Mouse (Mus musculus): Measurements from ENCODE around the gene Hltf. TPM values are rescaled to one million over a fixed set of nuclear protein-coding genes. Genes with fewer than 3 reads are reported as not detected.
A peak's percentile ranks its signal among the peaks of the same experiment; 100 is the strongest.
"Not testable (repeated sequence)": the region's sequence is repeated elsewhere in the genome, so short reads cannot be mapped to it uniquely, and the experiment has no call there.

Hltf gene
- 1 to 10 TPM; 3.6 to 4.1 TPM for total RNA-seq (2021)
- long read RNA-seq, experiment 1, partial matches to known transcripts, result 1 of 2 reads
- long read RNA-seq, experiment 1, other reads (novel, unspliced or antisense), result 1 of 2 reads
- long read RNA-seq, experiment 2, full-length matches to known transcripts, result 1 of 2 reads
- long read RNA-seq, experiment 2, partial matches to known transcripts, result 0 of 2 reads
- long read RNA-seq, experiment 2, other reads (novel, unspliced or antisense), result 1 of 2 reads

DNA sequence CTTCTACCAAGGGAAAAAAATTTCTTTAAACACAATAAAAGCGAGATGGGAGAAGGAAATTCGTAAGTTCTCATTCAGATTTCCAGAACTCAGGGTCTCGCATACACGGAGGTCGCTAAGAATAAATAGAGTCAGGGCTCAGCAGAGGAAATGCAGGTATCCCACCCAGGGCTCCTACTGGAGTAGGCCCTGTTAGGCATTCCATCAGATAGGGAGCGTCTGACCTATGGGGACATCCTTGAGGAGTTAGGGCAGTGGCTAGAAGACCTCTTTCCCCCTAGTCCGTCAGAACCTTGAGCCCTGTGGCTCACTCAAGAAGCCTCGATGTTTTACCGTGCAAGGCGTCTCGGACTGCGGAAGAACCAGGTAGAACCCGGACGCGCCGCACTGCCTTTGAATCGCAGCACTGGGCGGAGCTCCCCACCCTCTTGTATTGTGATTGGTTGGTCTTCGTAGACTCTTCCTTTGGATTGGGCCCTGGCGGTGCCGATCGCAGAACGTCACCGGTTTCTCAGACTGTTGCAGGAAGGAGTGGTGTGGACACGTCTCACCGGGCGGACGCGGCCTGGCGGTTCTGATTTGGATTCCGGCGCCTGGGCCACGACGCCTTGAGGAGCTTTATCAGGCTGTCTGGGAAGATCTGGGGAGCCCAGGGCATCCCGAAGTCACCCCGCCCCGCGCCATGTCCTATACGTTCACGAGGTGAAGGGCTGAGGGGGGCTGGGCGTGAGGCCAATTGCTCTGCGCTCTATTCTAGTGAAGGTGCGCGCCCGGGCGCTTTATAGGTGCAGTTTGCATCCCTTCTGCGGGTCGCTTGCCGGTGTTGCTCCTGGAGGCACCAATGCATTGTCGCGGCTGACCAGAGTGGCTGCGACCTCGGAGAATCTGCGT lies at the start of gene Hltf:
TSS of gene Hltf (plus strand) at position 506 of the 891 bp plus-strand sequence.
- peak; percentile 89 for DNase-seq
- intact Hi-C loops (cut with DNase I; ENCODE audit: low total_unique reads), result no loop called here

DNA sequence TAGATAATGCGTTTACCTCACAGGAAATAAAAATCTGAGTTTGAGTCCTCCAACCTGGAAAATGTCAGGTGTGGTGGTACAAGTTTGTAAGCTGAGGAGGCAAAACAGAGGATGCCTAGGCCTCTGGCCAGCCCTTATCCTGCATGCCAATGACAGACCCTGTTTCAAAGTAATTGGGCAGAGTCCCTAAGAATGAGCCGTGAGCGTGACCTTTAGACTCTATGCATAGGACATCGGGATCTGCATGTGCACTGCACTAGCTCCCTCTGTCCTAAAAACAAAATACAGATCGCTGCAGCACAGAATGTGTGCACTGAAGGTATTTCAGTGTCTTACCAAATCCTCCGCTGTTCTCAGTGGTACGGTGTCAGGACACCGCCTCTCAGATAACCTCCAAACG lies 47.1 kb upstream of the Hltf start:
- DNase-seq, result no peak
- intact Hi-C loops (cut with DNase I; ENCODE audit: low total_unique reads), result no loop called here

DNA sequence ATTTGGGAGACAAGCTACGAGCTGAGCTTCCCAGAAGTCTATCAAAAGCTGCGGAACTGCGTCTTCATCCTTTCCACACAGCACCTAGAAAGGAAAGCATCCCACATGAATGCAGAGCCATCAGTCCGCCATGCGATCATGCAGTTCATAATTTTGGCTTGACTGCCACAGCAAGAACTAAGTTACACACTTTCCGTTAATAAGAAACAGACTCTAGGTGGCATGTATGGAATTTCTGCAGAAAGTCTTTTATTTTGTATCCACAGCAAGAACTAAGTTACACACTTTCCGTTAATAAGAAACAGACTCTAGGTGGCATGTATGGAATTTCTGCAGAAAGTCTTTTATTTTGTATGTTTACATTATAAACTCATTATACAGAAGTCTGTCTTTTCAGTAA lies 46.7 kb upstream of the Hltf start:
- intact Hi-C loops (cut with DNase I; ENCODE audit: low total_unique reads); DNase-seq: not testable (repeated sequence)

DNA sequence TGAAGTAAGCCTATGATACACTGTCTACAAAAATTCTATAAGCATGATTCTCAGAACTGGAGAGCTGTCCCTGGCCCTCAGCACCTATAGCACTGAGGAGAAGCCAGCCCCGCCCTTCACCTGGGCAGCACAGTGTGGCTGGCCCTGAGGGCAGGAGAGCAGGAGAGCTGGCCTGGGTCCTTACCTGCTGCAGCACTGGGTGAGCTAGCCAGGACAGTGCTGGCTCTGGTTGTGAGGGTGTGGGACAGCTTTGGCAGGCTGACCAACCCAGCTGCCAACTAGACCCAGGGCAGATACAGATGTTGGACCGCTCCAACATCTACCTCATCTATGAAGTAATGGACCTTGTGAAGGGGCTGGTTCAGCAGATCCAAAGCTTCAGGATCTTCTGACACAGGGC lies 43.2 kb upstream of the Hltf start:
- no peak for DNase-seq
- intact Hi-C loops (cut with DNase I; ENCODE audit: low total_unique reads), result no loop called here

DNA sequence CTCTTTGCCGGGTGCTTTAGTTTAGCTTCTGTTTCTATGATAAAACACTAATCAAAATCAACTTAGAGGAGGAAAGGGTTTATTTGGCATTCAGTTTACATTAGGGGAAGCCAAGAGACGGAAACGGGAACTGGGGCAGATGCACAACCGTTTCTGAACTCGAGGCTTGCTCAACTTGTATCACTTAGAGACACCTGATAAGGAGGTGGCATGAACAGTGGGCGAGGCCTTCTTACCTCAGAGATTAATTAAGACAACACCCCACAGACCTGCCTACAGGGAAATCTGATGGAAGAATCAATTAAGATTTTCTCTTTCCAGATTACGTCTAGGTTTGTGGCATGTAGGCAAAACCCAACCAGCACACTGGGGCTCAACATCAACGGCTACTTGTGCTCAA lies 39.5 kb upstream of the Hltf start:
- DNase-seq, result no peak
- intact Hi-C loops (cut with DNase I; ENCODE audit: low total_unique reads), result no loop called here

DNA sequence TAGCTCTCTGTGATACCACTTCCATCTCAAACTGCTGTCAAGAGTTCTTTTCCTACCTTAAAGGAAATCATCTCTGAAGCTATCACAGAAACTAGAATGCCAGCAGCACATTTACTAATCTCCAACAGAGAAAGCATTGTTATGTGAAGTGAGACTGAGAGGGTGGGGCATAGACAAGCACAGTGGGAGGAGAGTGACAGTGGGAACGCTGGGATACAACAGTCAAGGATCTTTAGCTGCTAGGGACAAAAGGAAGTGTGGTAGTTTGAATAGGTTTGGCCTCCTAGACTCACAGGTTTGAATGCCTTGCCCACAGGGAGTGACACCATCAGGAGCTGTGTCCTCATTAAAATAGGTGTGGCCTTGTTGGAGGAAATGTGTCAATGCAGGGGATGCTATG lies 33.8 kb upstream of the Hltf start:
- intact Hi-C loops (cut with DNase I; ENCODE audit: low total_unique reads), result no loop called here

DNA sequence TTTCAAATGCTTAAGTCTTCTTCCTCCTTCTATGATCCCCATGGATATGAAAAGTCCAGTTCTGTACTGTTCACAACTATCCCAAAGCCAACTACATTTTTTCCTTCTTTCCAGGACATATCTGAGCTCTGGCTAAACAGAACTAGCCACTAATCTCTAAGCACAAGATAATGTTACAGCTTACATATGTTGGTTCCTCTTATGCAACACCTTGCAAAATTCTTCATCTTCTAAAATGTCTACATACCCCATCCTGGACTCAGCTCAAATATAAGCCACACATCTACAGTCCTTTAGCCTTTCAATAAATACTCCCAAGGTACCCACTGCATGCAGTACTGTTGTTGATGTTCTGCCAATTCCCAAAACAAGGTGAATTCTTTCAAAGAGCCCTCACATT lies 31.1 kb upstream of the Hltf start:
- DNase-seq, result no peak
- intact Hi-C loops (cut with DNase I; ENCODE audit: low total_unique reads), result no loop called here

More for the DNA sequence above, 33.8 kb upstream of the Hltf start:
- DNase-seq, result no peak

DNA sequence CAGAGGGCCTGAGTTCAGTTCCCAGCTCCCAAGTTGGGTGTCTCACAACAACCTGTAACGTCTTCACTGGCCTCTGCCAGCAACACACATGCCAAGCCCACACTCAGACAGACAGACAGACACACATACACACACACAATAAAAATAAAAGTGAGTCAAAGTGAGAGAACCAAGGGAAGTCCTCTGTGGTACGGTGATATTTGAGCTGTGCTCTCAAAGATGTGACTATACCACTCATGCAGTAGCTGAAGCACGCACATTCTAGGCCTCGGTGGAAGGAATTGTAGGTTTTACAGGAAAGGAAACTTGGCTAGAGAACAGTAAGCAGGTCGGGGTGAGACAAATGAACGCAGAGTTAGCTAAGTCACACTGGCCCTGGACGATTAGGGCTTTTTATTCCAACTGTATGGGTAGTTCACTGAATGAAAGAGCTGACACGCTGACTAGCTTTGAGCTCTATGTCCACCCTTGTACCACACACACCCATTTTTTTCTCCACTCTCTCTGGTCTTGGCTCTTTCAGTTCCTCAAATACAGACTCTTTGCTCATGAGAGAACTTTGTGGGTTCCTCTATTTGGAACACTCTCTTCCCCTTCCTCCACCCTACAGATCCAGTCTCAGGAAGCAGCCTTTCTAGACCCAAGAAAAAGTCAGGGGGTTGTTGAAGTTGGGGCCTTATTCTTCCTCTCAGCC lies 30.5 kb upstream of the Hltf start:
- DNase-seq, result no peak
- intact Hi-C loops (cut with DNase I; ENCODE audit: low total_unique reads), result no loop called here

DNA sequence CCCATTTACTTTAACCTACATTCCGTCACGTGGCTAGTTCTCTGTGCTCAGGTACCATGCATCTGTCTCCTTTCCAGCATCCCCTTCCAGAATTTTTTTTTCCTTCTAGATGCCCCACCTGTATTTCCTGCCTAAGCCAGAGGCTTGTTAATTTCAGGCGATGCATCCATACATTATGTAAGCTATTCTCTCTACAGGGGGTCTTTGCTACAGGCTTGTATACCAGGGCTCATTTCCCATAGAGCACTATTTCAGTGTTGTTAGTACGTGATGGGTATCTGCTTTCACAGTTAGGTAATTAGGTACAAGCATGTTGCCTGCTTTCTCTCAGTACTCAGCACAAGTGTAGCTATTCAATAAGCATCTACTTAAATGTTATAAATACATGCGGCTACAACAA lies 29.8 kb upstream of the Hltf start:
- DNase-seq, result no peak
- intact Hi-C loops (cut with DNase I; ENCODE audit: low total_unique reads), result no loop called here

DNA sequence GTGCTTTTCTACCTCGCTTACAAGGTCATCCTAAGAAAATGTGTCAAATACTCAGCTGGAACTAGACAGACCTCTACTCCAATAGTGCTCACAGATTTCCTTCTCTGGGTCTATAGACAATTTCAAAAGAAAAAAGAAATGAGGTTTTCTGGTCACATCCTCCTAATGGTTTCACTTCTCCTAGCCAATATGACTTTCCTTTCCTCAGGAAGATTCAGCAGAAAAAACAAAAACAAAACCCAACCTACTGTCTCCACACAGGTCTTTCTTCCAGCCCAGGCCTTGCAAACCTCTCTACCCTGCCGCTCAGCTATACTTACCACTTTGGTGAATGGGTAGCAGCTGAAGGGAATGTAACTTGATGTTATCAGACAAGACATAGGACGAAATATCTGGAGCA lies 29.0 kb upstream of the Hltf start:
- intact Hi-C loops (cut with DNase I; ENCODE audit: low total_unique reads), result no loop called here
- DNase-seq, result no peak

DNA sequence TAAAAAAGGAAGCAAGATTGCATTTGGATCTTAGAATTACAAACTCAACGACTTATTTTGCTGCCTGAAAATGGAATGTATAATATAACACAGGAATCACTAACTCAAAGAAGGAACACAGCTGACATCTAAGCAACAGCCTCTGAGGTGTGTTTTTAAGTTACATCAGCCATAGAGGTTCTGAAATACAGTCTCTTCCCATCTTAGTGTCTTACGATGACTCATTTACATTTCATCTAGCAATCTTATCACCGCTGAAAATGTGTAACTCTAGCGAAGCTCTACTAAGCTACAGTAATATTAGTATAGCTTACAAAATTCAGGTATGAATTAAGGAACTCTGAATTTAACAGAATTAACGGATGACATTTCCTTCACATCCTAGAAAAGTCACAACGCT lies 26.8 kb upstream of the Hltf start:
- intact Hi-C loops (cut with DNase I; ENCODE audit: low total_unique reads), result no loop called here
- no peak for DNase-seq

DNA sequence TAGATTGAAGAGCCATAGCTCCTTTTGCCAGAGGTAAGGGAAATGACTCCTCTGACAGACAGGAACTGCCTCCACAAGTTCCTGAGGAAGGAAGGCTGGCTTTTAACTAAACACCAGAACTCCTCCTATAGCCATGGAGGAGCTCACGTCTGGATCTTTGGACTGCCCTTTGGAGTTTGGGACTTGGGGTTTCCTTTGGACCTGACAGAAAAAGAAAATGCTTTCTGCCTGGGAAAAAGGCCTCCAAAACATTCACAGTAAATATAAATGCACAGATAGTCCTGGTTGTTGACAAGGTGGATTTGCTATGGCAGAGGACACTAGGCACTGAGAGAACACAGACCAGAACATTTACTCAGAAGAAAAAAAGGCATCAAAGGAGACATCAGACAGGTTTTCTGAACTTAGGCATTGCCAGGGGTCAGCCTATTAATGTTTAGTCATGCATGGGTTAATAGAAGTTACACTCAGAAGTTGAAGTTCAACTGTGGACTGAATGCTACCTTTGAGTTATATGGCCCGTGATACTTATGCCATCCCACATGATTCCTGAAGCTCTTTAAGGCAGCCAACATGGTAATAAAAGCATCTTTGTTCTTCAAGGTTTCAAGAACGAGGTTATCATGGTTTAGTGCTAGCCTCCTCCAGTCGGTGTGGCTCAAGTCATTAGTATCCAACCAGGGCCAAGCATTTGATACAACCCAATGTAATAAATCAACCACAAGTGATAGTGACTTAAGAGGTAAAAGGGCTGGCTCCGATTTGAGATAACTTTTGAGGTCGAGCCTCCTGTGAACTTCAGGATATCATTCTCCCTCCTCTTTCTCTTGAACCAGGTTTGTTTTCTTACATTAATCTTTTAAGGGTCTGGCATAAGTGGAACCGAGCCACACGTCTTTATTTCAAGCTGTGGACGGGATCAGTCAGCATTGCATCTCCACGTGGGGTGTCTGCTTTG lies 23.6 kb upstream of the Hltf start:
- no peak for DNase-seq
- intact Hi-C loops (cut with DNase I; ENCODE audit: low total_unique reads), result no loop called here

DNA sequence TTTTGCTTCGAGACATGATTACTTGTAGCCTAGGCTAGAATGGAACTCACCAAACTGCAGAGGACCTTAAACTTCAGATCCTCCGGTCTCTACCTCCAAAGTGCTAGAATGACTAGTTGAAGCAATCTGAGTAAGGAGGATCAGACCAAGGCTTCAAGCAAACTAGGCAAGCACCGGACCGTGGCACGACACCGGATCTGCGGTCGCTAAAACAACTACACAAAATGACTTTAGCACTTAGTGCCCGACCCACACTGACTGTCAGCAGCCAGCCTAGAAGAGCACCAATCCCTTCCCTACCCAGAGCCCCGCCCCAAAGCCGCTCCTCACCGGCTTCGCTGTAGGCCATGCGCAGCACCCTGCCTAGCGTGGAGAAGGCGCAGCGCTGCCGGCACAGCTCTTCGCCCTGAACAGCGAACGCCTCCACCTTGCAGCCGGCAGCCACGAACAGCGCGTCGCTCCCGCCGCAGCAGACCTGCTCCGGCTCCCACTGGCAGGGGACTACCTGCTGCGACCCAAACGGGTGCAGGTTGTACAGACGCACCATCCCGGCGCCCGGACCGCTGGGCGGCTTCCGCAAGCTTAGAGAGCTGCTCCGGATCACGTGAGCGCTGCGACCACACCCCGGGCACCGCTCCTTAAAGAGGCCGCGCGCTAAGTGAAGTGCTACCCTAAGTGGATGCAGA lies 22.7 kb upstream of the Hltf start, which contains the start of gene Hps3:
TSS of gene Hps3 (minus strand) at position 597 of the 686 bp plus-strand sequence.
- peak; percentile 84 for DNase-seq
- intact Hi-C loops (cut with DNase I; ENCODE audit: low total_unique reads), result no loop called here

DNA sequence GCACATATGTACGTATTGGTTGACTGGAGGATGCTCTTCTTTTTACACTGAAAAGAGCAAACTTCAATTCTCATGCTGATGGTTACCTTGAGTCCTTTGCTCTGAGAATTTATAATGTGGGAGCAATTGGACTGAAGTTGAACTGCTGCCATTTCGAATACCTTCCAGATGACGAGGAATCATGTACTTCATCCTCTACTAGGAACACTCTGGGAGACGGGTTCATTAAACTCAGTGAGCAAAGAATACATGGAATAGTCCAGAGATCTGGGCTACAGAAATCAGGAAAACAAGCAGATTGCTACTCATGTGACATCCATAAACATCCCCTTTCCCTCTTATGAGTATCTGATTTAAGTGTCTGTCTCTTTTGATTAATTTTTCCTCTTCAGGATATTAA lies 21.5 kb upstream of the Hltf start:
- intact Hi-C loops (cut with DNase I; ENCODE audit: low total_unique reads), result no loop called here
- no peak for DNase-seq

DNA sequence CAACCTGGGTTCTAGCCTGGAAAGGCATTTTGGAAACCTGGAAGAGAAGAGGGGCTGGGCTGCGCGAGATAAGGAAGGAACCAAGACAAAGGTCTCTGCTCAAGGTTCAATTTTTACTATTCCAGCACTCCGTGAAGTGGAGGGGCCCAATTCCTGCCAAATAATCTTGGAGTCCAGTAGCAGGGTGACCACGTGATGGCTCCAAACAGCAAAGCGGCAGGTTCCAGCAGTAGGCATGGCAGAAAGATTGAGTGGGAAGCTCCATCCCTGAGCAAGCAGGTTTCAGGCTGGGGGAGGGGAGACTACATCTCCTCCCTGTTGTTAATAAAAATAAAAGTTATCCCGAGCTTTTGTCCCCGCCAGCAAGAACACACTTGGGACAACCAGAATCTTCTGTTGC lies 16.1 kb upstream of the Hltf start:
- DNase-seq; intact Hi-C loops (cut with DNase I; ENCODE audit: low total_unique reads): not testable (repeated sequence)

DNA sequence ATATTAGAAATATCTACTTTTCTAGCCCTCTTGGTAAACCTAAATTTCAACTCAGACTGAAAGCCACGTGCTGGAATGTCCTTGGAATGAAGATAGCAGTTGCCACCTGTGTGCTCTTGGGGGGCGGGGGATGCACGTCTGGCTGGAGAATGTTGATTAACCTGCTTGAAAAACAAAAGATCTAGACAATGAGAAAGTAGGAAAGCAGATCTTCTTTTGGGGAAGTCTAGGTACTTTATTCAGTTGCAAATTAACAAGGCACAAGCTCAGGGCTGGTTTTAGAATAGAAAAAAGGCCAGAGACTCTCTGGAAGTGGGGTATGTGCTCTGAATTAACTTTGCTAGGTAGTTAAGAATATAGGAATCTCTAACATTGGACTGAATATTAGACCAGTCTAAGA lies 12.9 kb upstream of the Hltf start:
- intact Hi-C loops (cut with DNase I; ENCODE audit: low total_unique reads); DNase-seq: not testable (repeated sequence)

DNA sequence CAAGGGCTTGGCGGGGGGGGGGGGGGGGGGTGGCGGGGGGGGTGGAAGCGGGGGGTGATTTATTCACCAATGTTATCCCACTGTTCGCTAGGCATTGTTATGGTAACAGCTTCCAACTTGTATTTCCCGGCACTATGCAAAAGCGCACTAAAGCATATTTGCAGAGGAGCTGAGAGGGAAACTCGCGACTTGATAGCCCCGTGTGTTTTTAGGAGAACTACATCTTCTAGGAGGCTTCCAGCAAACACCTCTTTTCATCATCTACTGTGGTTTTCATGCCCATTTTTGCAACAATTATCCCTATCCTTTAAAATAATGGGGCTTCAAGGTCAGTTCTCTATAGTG lies 558 bp downstream of the Hltf start:
- no peak for DNase-seq
- intact Hi-C loops (cut with DNase I; ENCODE audit: low total_unique reads), result no loop called here

DNA sequence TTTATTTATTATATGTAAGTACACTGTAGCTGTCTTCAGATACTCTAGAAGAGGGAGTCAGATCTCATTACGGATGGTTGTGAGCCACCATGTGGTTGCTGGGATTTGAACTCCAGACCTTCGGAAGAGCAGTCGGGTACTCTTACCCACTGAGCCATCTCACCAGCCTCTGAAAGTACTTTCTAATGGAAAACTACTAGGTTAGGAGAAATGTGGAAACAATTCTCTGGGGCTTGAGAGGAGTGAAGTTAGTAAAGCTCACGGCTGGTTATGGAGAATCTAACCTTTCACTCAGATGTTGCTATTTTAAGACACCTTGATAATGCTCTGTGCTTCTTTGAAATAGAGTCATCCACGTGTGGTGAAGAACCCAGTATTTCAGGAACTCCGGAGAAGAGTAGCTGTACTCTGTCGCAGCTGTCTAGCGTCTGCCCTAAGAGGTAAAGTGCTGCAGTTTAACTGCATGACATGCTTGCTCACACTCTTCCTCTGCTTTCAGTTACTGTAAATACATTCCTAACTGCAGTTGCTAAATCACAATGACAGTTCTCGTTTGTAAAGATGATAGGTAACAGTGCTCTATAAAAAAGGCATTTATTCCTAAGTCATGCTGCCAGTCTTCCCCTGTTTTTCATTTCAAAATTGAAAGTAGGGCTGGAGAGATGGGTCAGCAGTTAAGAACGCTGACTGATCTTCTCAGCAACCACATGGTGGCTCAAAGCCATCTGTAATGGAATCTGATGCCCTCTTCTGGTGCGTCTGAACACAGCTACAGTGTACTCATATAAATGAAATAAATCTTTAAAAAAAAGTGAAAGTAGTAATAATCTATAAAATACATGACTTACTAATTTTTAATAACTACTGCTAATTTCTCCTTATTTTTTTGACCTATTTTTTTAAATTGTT lies 18.8 kb downstream of the Hltf start:
- no peak for DNase-seq
- intact Hi-C loops (cut with DNase I; ENCODE audit: low total_unique reads), result no loop called here
